Mouse (Mus musculus): ENCODE results near the gene Enkur. TPM values are rescaled to one million over a fixed set of nuclear protein-coding genes. Genes with fewer than 3 reads are reported as not detected.

Enkur gene
- polyA plus RNA-seq, 1 experiment from 2014 or later = 0.42 TPM

GRCm38 (mm10) chr2:21234871-21235648, 29.9 kb upstream of the Enkur start:
- Histone ChIP-seq H3K27me3 (ENCODE audit: control insufficient read depth, insufficient read depth, low read length) (no peaks in the 10 kb centered on the region), H3K9me3 (ENCODE audit: control insufficient read depth, low read depth, low read length) (no peaks in the 10 kb centered on the region), H3K4me2 (replicated peaks; ENCODE audit: low read depth, low read length) (no peak overlapping the region), H3K36me3 (ENCODE audit: control insufficient read depth, insufficient read depth, low read length) (no peaks in the 10 kb centered on the region), H3K4me3 (ENCODE audit: low read depth, low read length) (no peak overlapping the region), H3K4me1 (ENCODE audit: control insufficient read depth, insufficient read depth, low read length) (no peaks in the 10 kb centered on the region), H3K27ac (ENCODE audit: low read length) (peak overlapping the region; percentile 49), H3K9ac (replicated peaks; ENCODE audit: low read depth, low read length) (no peak overlapping the region)
- ATAC-seq (ENCODE audit: insufficient number of reproducible peaks, insufficient read depth, low FRiP score, low read depth) = peak; percentile 94
- 61% methylated on average over 9 of the region's 9 CpGs for WGBS

GRCm38 (mm10) chr2:21231147-21231546, 26.0 kb upstream of the Enkur start:
- Histone ChIP-seq H3K9me3 (ENCODE audit: control insufficient read depth, low read depth, low read length) (no peaks in the 10 kb centered on the region), H3K4me2 (replicated peaks; ENCODE audit: low read depth, low read length) (no peak overlapping the region), H3K27ac (ENCODE audit: low read length) (no peak overlapping the region), H3K9ac (replicated peaks; ENCODE audit: low read depth, low read length) (no peak overlapping the region), H3K36me3 (ENCODE audit: control insufficient read depth, insufficient read depth, low read length) (no peaks in the 10 kb centered on the region), H3K4me3 (ENCODE audit: low read depth, low read length) (no peak overlapping the region), H3K27me3 (ENCODE audit: control insufficient read depth, insufficient read depth, low read length) (no peaks in the 10 kb centered on the region), H3K4me1 (ENCODE audit: control insufficient read depth, insufficient read depth, low read length) (no peaks in the 10 kb centered on the region)
- 66% methylated on average over 3 of the region's 3 CpGs for WGBS
- no peak for ATAC-seq (ENCODE audit: insufficient number of reproducible peaks, insufficient read depth, low FRiP score, low read depth)

DNA sequence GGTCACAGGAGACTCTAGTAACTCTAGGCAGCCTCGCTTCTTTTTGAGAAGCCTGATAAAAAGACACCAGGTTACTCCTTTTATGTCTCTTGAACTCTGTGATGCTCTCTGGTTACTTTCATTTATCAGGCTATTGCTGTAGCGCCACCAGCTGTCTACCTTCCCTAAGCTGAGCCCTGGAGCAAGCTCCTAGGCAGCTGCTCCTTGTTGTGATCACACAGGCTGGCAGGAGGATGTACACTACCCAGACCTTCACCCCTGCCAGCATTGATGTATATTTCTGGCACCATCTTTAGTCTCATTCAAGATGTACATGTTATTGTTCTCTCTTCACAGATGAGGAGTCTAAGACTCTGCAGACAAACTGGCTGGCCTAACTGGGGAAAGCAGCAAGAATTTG, 25.1 kb upstream of the Enkur start:
- H3K27me3 ChIP-seq (ENCODE audit: control insufficient read depth, insufficient read depth, low read length) = no peaks in the 10 kb centered on the region
- peak overlapping the region; percentile 15; the same call in 1 of the 2 replicates for H3K27ac ChIP-seq (ENCODE audit: low read length)
- no peak overlapping the region for H3K4me2 ChIP-seq (replicated peaks; ENCODE audit: low read depth, low read length)
- H3K9ac ChIP-seq (replicated peaks; ENCODE audit: low read depth, low read length) = no peak overlapping the region
- no peaks in the 10 kb centered on the region for H3K9me3 ChIP-seq (ENCODE audit: control insufficient read depth, low read depth, low read length)
- H3K4me3 ChIP-seq (ENCODE audit: low read depth, low read length) = no peak overlapping the region
- no peaks in the 10 kb centered on the region for H3K36me3 ChIP-seq (ENCODE audit: control insufficient read depth, insufficient read depth, low read length)
- H3K4me1 ChIP-seq (ENCODE audit: control insufficient read depth, insufficient read depth, low read length) = no peaks in the 10 kb centered on the region
- ATAC-seq (ENCODE audit: insufficient number of reproducible peaks, insufficient read depth, low FRiP score, low read depth) = no peak
- WGBS = 61% methylated on average over 2 of the region's 2 CpGs

GRCm38 (mm10) chr2:21222453-21223384, 17.6 kb upstream of the Enkur start:
- no peak for ATAC-seq (ENCODE audit: insufficient number of reproducible peaks, insufficient read depth, low FRiP score, low read depth)
- Histone ChIP-seq H3K27ac (ENCODE audit: low read length) (no peak overlapping the region), H3K4me3 (ENCODE audit: low read depth, low read length) (no peak overlapping the region), H3K27me3 (ENCODE audit: control insufficient read depth, insufficient read depth, low read length) (no peaks in the 10 kb centered on the region), H3K4me2 (replicated peaks; ENCODE audit: low read depth, low read length) (no peak overlapping the region), H3K4me1 (ENCODE audit: control insufficient read depth, insufficient read depth, low read length) (no peaks in the 10 kb centered on the region), H3K9me3 (ENCODE audit: control insufficient read depth, low read depth, low read length) (no peaks in the 10 kb centered on the region), H3K9ac (replicated peaks; ENCODE audit: low read depth, low read length) (no peak overlapping the region), H3K36me3 (ENCODE audit: control insufficient read depth, insufficient read depth, low read length) (no peaks in the 10 kb centered on the region)
- WGBS = 88% methylated on average over 9 of the region's 9 CpGs

DNA sequence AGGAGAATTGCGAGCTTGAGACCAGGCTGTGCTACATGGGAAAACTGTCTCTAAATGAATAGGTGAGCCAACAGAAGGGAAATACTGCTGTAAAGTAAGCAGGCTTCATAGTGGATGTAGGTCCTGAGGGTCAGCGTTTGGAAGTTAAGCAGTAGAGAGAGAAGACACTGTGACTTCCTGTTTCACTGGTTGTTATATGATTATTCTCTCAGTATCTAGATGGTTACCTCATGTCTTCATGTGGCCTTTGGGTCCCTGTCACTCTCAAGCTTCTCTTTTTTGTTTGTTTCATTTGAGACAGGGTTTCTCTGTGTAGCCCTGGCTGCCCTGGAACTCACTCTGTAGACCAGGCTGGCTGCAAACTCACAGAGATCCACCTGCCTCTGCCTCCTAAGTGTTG, 10.1 kb upstream of the Enkur start:
- Histone ChIP-seq H3K36me3 (ENCODE audit: control insufficient read depth, insufficient read depth, low read length) (no peaks in the 10 kb centered on the region; the same call in 1 of the 2 replicates), H3K4me3 (ENCODE audit: low read depth, low read length) (no peak overlapping the region), H3K9ac (replicated peaks; ENCODE audit: low read depth, low read length) (no peak overlapping the region), H3K27ac (ENCODE audit: low read length) (no peak overlapping the region), H3K4me1 (ENCODE audit: control insufficient read depth, insufficient read depth, low read length) (no peaks in the 10 kb centered on the region), H3K4me2 (replicated peaks; ENCODE audit: low read depth, low read length) (no peak overlapping the region), H3K27me3 (ENCODE audit: control insufficient read depth, insufficient read depth, low read length) (no peaks in the 10 kb centered on the region), H3K9me3 (ENCODE audit: control insufficient read depth, low read depth, low read length) (no peaks in the 10 kb centered on the region)
- ATAC-seq (ENCODE audit: insufficient number of reproducible peaks, insufficient read depth, low FRiP score, low read depth) = no peak
- 87% methylated on average over 2 of the region's 2 CpGs for WGBS

DNA sequence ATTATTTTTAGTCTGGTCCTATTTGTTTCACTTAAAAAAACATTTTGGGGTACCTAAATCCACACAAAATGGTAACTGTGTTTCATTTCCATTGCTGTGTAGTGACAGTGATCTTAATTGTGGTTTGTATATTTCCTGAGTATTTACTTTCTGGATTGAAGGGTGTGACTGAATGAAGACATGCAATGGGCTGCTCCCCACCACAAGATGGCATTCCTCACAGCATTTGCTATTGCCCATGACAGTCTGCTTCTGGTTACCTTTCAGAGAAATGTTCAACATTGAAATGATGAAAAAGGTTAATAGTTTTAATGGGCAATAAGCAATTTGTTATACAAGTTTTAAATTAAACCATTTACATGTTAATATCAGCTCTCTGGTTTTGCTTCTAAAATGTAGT, 9.2 kb upstream of the Enkur start:
- Histone ChIP-seq H3K4me3 (ENCODE audit: low read depth, low read length) (no peak overlapping the region), H3K9ac (replicated peaks; ENCODE audit: low read depth, low read length) (no peak overlapping the region), H3K4me2 (replicated peaks; ENCODE audit: low read depth, low read length) (no peak overlapping the region), H3K36me3 (ENCODE audit: control insufficient read depth, insufficient read depth, low read length) (no peaks in the 10 kb centered on the region; the same call in 1 of the 2 replicates), H3K27me3 (ENCODE audit: control insufficient read depth, insufficient read depth, low read length) (no peaks in the 10 kb centered on the region), H3K27ac (ENCODE audit: low read length) (no peak overlapping the region), H3K9me3 (ENCODE audit: control insufficient read depth, low read depth, low read length) (no peaks in the 10 kb centered on the region), H3K4me1 (ENCODE audit: control insufficient read depth, insufficient read depth, low read length) (no peaks in the 10 kb centered on the region)
- no peak for ATAC-seq (ENCODE audit: insufficient number of reproducible peaks, insufficient read depth, low FRiP score, low read depth)

DNA sequence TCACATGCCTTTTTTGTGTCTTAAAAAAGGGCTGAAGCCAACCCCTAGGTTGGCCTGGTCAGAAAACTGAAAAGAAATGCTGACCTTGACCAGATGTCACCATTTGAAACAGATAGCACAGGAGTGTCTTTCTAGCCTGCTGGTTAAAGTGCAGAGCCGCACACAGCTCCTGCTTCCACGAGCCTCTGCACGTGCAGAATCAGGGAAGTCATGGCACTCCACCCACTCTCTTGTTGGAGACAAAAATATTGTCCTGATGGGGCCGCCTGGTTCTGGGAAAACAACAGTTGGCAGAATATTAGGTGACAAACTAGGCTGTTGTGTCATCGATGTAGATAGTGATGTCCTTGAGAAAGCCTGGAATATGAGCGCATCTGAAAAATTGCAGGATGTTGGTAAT, 6.2 kb upstream of the Enkur start:
- H3K9me3 ChIP-seq (ENCODE audit: control insufficient read depth, low read depth, low read length) = no peaks in the 10 kb centered on the region
- no peaks in the 10 kb centered on the region; the same call in 1 of the 2 replicates for H3K36me3 ChIP-seq (ENCODE audit: control insufficient read depth, insufficient read depth, low read length)
- H3K4me2 ChIP-seq (replicated peaks; ENCODE audit: low read depth, low read length) = no peak overlapping the region
- H3K4me1 ChIP-seq (ENCODE audit: control insufficient read depth, insufficient read depth, low read length) = no peaks in the 10 kb centered on the region
- no peak overlapping the region for H3K4me3 ChIP-seq (ENCODE audit: low read depth, low read length)
- H3K27me3 ChIP-seq (ENCODE audit: control insufficient read depth, insufficient read depth, low read length) = no peaks in the 10 kb centered on the region
- no peak for ATAC-seq (ENCODE audit: insufficient number of reproducible peaks, insufficient read depth, low FRiP score, low read depth)
- H3K9ac ChIP-seq (replicated peaks; ENCODE audit: low read depth, low read length) = no peak overlapping the region
- WGBS = 83% methylated on average over 6 of the region's 6 CpGs
- H3K27ac ChIP-seq (ENCODE audit: low read length) = no peak overlapping the region

DNA sequence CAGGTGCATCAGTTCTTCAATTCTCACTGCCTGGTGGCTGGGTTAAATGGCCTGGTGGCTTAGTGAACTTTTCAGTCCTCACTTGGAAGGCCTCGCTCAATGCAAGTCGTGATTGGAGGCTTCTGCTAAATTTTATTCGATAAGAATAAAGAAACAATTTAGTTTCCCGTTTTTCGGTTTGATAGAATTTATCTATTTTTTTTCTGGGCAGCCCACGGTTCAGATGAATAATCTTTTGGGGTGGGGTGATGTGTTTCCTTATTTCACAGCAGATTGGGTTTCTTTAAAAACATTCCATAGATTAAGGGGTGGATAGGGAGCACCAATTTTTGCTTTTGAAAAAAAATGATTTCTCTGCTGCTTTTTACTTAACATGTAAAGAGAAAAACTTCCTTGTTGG, 1.1 kb upstream of the Enkur start:
- no peak for ATAC-seq (ENCODE audit: insufficient number of reproducible peaks, insufficient read depth, low FRiP score, low read depth)
- Histone ChIP-seq H3K4me3 (ENCODE audit: low read depth, low read length) (peak overlapping the region; percentile 59), H3K36me3 (ENCODE audit: control insufficient read depth, insufficient read depth, low read length) (no peaks in the 10 kb centered on the region), H3K9ac (replicated peaks; ENCODE audit: low read depth, low read length) (peak overlapping the region; percentile 34; the same call in 1 of the 2 replicates), H3K4me2 (replicated peaks; ENCODE audit: low read depth, low read length) (peak overlapping the region; percentile 75), H3K27ac (ENCODE audit: low read length) (no peak overlapping the region), H3K9me3 (ENCODE audit: control insufficient read depth, low read depth, low read length) (no peaks in the 10 kb centered on the region), H3K4me1 (ENCODE audit: control insufficient read depth, insufficient read depth, low read length) (no peaks in the 10 kb centered on the region), H3K27me3 (ENCODE audit: control insufficient read depth, insufficient read depth, low read length) (no peaks in the 10 kb centered on the region)
- 43% methylated on average over 6 of the region's 6 CpGs for WGBS

Data from stomach, embryonic 14.5 days (tissue).